Mouse (Mus musculus) left cerebral cortex, postnatal 14 days (tissue): ENCODE results near the gene Tubgcp2. TPM values are rescaled to one million over a fixed set of nuclear protein-coding genes. Genes with fewer than 3 reads are reported as not detected.
A peak's percentile ranks its signal among the peaks of the same experiment; 100 is the strongest.

Source experiments
- DNase-seq, 2 experiments: peaks; one replicate each; pipeline ENCODE4 v3.0.0; 2021 to 2022; ENCODE audit warnings: low spot score in 2 of 2, mixed read lengths in 1 of 2
- intact Hi-C: fragments of 180-260 bp; cut with DNase I; formaldehyde crosslinking; loops from one replicate; pipeline ENCODE4 v1.15.1; 2025
- total RNA-seq, 2 experiments: library from RNA; stranded (reverse); gene quantifications; 2 replicates each; pipeline ENCODE4 v1.2.3; 2021

Gene Tubgcp2
- total RNA-seq, 2 experiments from 2014 or later, result 38.2 to 38.4 TPM

DNA sequence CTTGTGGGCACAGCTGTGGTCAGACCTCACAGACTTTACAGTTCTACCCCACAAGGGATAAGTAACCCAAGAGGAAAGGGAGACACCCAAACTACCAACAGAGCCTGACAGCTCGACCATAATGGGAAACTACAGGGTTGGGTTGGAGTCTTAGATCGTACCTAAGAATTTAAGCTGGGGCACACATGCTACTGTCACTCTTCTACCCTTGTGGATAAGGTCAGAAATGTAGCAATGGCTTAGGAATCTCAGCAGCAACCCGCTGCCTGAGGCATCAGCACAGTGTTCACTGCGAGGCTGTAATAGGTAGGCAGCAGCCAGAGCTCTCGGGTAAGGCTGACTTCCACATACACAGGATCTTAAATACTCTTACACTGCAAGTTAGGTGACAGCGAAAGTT is 42.9 kb downstream of the Tubgcp2 start:
- intact Hi-C loops, result no loop called here
- no peak for DNase-seq

DNA sequence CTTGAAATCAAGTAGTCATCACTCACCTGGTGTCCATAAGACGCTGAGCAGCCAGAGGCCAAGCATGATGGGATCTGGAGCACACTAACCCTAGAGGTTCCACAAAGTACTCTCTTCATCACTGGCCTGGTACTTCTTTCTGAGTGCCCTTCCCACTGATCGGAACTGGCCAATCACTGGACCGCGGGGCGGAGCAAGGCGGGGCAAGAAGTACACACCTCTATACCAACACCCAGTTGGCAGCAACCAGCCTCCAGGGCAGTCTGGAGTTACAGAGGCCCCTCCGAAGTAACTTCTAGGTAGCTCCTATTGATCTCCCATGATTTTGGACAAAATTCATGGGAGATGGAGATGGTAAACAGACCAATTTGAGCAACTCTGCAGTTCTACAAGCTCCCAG is 44.1 kb downstream of the Tubgcp2 start, which contains the start of gene Adam8:
Adam8 (minus strand) TSS at position 157 of the 400 bp plus-strand sequence.
- intact Hi-C loops, result no loop called here
- no peak for DNase-seq

DNA sequence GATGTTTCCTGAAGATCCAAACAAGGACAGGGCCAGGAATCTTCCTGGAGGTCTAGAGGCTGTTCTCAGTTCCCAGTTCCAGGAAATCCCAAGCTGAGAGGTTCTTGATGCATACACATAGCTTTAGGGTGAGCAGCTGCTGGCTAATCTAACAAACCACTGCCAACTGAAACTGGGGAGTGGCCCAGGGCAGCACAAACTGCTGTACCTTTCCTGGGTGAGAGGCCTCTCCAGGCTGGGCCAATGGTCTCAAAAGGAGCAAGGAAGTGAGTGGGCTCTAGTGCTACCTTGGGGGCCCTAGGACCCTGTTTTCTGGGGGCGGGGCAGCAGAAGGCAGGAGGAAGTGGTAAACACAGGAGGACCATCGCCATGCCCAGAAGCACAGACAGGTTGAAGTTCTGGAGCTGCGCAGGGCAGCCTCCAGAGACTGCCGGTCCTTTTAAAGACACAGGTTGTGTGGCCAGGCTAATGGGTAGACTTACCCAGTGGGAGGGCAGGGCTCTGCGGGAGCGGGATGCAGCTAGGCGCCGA is 45.5 kb downstream of the Tubgcp2 start:
- no peak for DNase-seq
- intact Hi-C loops, result no loop called here

DNA sequence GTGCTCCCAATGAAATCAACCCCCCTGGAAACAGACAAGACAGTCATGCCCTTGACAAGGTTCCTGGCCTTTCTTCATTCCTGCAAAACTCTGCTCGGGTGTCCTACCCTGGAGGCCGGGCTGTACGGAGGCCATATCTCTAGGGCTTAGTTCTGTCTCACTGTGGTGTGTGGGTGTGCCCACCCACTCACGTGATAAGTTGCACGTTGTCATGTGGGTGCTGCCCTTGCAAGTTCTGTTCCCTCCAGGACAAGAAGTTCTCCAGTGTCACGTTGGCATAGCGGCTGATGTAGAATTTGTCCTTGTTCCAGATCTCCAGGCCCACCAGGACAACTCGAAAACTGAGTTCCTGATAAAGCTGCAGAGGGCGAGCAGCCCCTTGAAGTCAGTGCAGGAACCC is 48.2 kb downstream of the Tubgcp2 start:
- intact Hi-C loops, result no loop called here
- DNase-seq, result no peak

DNA sequence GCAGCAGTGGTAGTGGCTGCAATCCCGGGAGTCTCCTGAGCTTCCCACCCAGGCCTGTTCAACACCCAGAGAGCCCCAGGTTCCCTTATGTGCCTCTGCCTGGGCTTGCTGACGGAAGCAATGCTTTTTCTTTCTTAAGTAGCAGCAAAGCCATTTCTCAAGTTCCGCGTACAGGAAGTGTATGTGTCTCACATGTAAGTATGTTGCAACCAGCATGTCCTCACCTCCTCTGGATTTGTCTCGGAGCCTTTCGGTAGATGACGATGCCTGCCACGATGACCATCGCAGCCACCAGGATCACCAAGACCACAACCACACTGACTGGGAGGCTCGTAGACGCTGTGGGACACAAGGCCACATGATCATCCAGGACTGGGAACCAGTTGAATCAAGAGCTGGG is 52.0 kb downstream of the Tubgcp2 start:
- no peak for DNase-seq
- intact Hi-C loops, result no loop called here

DNA sequence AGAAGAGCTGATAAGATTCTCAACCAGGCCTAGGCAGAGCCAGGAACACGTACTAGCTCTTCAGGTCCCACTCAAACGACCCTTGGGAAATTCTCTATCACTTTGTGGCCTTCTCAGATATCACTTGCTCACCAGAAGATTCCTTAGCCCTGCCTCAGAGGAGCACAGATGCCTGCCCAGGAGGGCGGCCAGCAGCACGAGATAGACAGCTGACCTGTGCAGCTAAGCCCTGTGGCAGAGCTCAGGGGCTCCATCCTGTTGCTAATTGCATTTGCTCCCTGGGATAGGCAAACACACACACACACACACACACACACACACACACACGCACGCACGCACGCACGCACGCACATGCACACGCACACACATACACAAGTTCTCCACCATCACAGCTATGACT is 54.4 kb downstream of the Tubgcp2 start:
- intact Hi-C loops, result no loop called here
- no peak for DNase-seq

DNA sequence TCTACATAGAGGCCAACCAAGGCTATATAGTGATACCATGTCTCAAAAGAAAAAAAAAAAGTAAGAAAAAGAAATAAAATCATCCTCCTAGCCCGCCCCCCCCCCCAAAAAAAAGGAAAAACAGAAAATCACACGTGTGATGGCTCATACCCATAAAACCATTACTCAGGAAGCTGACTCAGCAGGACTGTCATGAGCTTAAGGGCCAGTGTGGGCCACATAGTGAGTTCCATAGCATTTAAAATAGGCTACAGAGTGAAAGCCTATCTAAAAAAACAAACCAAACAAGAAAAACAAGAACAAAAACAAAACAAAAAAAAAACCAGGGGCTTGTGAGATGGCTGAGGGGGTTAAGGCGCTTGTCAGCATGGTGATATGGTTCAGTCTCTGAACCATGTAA is 55.7 kb downstream of the Tubgcp2 start:
- intact Hi-C loops, result no loop called here
- DNase-seq, result no peak

DNA sequence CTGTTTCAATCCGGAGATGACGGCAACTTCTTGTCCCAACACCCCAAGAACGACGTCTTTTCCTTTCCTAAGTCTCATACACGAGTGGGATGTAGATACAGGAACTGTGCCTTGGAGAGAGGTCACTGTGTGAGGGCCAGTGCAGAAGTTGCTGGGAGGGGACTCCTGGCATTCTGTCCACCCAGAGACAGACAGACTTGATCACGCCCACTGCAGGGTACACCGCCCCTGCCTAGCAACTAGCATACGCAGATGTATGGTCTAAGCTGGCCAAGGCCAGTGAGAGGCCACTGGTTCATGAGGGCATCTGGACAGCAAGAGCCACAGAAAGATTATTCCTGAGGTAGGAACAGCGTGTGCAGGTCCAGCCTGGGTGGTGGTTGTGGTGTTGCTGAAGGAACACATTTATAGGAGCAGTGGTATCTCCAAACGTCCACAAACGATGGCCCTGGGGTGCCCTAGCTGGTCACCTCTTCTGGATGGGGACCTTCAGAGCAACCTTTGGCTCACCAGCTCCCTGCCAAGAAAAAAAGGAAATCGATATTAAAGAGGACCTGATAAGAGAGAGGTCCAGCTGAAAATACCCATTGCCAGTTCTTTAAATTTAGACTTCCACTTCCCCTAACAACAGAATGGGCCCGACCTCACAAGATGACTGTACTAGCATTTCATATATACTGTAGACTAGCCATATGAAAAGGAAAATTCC is 57.3 kb downstream of the Tubgcp2 start:
- no peak for DNase-seq
- intact Hi-C loops, result loop anchor here (10.0 kb wide), 1 partner anchor 166 kb away; no protein-coding TSS in a partner anchor

DNA sequence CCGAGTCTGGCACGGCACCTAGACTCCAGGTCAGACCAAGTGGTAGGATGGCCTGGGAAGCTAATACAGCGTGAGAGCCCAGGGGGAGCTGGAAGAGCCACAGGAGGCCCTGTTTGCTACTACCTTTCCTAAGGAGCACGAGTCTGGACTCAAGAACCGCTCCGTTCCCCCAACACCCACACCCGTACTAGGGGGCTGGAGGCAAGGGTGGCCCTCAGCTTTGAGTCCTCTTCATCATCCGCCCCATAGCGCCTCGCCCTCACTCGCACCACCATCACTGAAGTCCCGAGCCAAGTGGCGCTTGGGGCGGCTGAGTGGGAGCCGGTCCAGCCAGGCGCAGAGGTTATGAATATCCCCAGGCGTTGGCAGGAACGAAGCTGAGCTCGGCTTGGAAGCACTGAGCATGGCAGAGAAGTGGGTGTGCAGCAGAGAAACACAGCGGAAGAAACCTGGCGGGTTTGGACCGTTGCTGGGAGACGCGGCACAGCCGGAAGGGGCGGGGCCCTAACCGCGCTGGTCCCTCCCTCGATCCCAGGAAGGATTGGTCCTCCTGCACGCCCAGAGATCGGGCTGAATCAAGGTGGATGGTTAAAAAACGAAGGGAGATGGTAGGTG is 58.1 kb downstream of the Tubgcp2 start, which contains the start of gene 6430531B16Rik:
6430531B16Rik (minus strand) TSS at position 478 of the 615 bp plus-strand sequence.
- intact Hi-C loops, result loop anchor here (10.0 kb wide), 1 partner anchor 166 kb away; no protein-coding TSS in a partner anchor
- peak; percentile 91 to 92 for DNase-seq

DNA sequence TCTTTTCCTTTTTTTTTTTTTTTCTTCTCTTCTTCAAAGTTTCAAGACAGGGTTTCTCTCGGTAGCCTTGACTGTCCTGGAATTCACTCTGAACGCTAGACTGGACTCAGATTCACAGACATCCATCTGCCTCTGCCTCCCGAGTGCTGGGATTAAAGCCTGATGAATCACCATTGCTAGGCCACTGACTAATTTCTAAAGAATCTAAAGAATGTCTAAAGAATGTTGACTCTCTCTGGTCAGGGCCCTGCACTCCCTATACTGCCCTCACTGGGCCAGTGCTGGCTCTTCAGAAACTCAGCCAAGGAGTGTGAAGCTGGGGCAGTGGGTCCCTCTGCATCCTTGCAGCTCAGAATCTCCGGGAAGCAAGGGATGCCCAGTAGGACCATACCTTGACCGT is 61.0 kb downstream of the Tubgcp2 start:
- no peak for DNase-seq
- intact Hi-C loops, result loop anchor here (10.0 kb wide), 1 partner anchor 169 kb away; no protein-coding TSS in a partner anchor

DNA sequence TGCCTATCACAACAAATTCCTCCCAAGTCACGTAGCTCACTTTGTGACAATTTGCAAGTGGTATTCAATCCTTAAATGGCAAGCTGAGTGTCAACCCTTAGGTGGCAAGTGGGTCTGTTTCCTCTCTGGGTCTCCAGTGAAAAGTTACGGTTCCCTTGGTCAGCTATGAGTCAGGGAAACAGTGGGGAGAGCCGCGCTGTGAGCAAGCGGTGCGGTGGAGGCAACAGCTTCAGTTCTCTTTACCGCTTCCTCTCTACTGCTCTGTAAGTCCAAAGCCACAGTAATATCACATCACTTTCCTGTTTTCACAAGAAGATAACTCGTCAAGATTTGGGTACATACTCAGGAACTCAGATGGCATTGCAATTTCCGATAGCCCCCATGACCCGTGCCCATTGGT is 62.2 kb downstream of the Tubgcp2 start:
- intact Hi-C loops, result loop anchor here (10.0 kb wide), 1 partner anchor 170 kb away; no protein-coding TSS in a partner anchor
- DNase-seq, result no peak

DNA sequence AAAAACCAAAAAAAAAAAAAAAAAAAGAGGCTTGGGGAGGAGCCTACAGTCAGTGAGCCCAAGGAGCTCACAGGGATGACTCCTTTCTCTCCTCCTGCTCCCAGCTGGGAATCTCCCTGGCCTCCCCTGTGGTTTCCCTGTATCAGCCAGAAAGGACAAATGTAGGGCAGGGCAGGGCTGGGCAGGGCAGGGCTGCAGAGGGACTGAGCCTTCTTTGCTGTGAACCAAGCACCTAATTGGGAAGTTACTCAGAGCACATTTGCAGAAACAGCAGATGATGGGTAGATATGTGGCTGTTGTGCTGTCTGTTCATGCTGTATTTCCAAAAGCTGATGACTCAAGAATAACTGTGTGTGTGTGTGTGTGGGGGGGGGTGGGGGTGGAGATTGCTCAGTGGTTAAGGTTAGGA is 63.5 kb downstream of the Tubgcp2 start:
- intact Hi-C loops, result loop anchor here (10.0 kb wide), 1 partner anchor 172 kb away; no protein-coding TSS in a partner anchor
- no peak for DNase-seq

DNA sequence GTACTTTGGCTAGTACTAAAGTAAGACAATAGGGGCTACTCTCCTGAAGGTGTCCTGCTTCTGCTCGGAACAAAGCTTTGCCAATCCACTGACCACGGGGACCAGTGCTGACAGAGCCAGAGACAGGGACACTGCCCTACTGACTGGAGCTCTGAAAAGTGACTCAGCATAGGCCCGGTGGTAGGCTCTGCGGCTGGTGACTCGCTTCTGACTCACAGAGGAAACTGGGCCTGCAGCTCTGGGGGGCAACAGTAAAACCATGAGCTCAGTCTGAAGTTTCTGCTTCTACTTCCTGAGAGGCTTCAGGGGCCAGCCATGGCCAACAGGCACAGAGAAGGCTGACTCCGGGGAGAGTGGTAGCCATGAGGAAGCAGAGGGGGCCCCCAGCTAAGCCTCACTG is 65.0 kb downstream of the Tubgcp2 start:
- intact Hi-C loops, result loop anchor here (10.0 kb wide), 1 partner anchor 173 kb away; no protein-coding TSS in a partner anchor
- no peak for DNase-seq

DNA sequence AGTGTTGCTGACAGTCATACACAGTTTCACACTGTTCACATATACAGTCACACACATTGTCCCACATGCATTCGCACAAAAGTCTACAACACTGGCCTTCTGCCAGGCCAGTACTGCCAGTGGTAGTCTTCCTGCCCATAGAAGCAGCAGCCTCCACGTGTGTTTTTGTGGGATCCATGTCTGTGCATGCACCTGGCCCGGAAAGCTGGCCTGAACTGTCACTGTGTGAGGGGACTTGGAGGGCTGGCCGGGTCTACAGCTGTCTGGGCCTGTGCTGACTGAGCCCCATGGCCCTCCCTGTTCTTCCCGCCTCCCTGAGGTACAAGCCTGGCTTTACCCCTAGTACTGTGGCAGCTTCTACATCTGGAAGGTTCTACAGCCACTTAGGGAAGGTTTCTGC is 65.5 kb downstream of the Tubgcp2 start:
- no peak for DNase-seq
- intact Hi-C loops, result loop anchor here (10.0 kb wide), 1 partner anchor 174 kb away; no protein-coding TSS in a partner anchor

DNA sequence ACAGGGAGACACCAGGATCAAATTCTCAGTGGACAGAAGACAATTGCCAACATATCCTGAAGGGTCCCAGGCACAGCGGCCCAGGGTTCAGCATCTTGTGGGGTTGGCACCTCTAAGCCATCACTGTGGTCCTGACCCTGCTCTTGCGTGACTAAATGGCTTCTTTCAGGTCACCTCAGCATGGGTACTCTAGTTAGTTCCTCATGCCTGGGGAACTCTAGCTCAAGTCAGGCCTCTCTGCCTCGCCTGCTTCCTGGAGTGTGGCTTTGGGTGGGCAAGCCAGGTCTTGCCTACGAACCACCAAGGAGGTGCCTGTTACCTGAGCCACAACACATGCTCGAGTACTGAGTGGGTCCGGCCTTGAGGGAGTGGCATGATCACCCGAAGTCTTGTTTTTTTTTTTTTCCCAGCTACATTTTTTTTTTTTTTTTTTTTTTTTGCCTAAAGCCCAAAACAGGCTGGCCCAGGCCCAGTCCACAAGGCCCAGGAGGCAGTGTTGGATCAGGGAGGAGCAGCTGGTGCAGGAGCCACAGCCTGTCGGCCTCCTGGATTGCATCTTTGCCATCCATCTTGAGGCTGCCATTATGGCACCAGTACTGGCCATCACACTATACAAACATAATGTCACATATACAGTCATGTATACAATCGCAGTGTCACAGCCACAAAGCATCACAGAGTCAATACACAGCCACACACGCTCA is 66.1 kb downstream of the Tubgcp2 start:
- DNase-seq, result no peak
- intact Hi-C loops, result loop anchor here (10.0 kb wide), 1 partner anchor 174 kb away; no protein-coding TSS in a partner anchor

DNA sequence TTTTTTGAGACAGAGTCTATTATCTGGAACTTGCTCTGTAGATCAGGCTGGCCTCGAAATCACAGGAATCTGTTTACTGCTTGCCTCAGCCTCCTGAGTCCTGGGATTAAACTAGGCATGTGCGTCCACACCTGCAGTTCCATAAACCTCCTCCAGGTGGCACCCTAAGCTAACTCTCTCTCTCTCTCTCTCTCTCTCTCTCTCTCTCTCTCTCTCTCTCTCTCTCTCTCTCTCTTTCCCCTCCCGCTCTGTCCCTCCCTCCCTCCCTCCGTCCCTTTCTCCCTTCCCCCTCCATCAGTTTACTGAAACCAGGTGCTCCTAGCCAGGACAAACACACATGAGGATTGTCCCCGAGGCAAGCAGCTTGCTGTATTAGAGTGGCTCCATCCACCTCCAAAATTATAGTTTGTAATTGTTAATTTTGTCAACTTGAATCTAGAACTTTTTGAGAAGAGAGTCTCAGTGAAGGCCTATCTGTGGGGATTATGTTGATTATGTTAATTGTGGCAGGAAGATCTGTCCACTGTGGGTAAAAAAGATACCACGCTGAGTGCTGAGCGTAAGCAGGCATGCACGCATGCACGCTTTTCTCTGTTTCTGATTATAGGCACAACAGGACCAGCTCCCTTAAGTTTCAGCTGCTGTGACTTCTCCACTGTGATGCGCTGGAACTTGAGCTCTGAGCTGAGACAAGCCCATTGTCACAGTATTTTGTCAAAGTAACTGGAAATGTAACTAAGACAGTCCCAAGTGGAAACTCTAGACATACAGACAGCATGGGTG is 66.9 kb downstream of the Tubgcp2 start:
- intact Hi-C loops, result loop anchor here (1.0 to 10.0 kb wide), 2 partner anchors 94 to 175 kb away; no protein-coding TSS in a partner anchor
- DNase-seq, result peak; percentile 93 to 94

DNA sequence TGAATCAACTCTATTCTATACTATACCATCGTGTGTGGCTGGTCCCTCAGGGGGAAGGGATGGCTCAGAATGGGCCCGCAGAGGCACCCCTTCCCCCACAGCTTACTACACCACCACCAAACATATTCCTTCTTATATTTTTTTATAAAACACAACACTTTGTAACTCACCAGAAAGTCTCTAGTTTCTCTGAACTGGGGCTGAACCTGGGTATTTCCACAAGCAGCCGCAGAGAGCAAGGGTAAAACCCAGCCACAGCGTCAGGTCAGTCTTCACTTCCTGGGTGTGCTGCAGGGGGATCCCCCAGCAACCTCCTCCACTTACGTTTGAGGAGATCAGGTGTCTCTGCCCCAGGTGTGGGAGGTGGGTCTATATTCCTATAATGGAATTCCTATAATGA is 68.0 kb downstream of the Tubgcp2 start:
- intact Hi-C loops, result no loop called here

DNA sequence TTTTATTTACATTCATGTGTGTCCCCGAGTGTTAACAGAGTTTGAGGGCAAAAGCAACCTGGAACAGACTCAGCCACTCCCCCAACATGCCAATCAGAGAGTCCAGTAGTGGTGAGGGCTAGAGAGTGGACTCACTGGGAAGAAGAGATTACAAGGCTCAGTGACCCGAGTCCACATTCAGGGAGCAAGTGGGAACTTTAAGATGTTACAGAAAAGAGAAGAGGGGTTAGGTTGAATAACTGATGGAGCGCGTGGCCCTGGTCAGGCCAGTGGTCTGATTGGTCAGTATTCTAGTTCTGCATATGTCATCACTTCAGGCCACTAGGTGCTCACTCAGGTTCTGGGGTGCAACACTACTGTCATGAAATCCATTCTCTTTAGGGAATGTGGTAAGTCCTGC is 69.3 kb downstream of the Tubgcp2 start:
- intact Hi-C loops, result no loop called here
- no peak for DNase-seq

More for the DNA sequence above, 68.0 kb downstream of the Tubgcp2 start:
- no peak for DNase-seq

DNA sequence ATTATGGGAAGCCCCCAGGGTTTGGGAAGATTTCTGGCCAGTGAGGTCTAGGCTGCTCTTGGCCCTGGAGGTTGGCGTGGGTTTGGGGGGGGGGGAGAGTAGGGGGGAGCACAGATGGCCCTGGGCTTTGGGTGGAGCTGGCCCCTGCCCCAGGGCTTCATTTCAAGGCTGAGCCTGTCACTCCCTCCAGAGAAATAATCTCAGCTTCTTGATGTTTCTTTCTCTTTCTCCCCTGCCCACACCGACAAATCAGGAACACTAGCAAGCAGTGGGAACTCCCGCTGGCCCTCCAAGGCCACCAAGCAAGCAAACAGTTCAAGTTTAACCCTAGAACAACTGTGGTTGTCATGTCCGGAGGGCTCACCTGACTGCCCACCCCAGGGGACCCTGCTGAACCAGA is 72.7 kb downstream of the Tubgcp2 start:
- intact Hi-C loops, result no loop called here

More for the DNA sequence above, 72.7 kb downstream of the Tubgcp2 start:
- no peak for DNase-seq
